Mouse (Mus musculus) spleen, postnatal 10 days (tissue): ENCODE results near the gene Mtmr2.
"Not testable (repeated sequence)": the region's sequence is repeated elsewhere in the genome, so short reads cannot be mapped to it uniquely, and the experiment has no call there.

Experiments
- DNase-seq, 2 experiments: peaks; one replicate each; pipeline ENCODE4 v3.0.0; 2021 to 2022; ENCODE audit warnings: low spot score in 2 of 2

Mtmr2 gene

GRCm38 (mm10) chr9:13748404-13748797 is at the start of gene Mtmr2:
Gene Mtmr2, plus strand, starts transcription at chr9:13748410.
- DNase-seq: no peak

- DNase-seq: no peak
Observed at GRCm38 (mm10) chr9:13699061-13699780, 49.0 kb upstream of the Mtmr2 start.

- no peak for DNase-seq
Observed at GRCm38 (mm10) chr9:13699781-13700116, 48.5 kb upstream of the Mtmr2 start.

GRCm38 (mm10) chr9:13701773-13702172 is 46.4 kb upstream of the Mtmr2 start:
- no peak for DNase-seq

- no peak for DNase-seq
Observed at GRCm38 (mm10) chr9:13703100-13703499, 45.1 kb upstream of the Mtmr2 start.

- no peak for DNase-seq
Observed at GRCm38 (mm10) chr9:13704917-13705316, 43.3 kb upstream of the Mtmr2 start.

- DNase-seq: no peak
Observed at GRCm38 (mm10) chr9:13707066-13707555, 41.1 kb upstream of the Mtmr2 start.

- DNase-seq: no peak
Observed at GRCm38 (mm10) chr9:13709436-13709835, 38.8 kb upstream of the Mtmr2 start.

- DNase-seq: not testable (repeated sequence)
Observed at GRCm38 (mm10) chr9:13715891-13716290, 32.3 kb upstream of the Mtmr2 start.

GRCm38 (mm10) chr9:13716316-13717099 is 31.7 kb upstream of the Mtmr2 start:
- DNase-seq: peak; percentile 27 to 75

- peak; percentile 94 to 97 for DNase-seq
Observed at GRCm38 (mm10) chr9:13748798-13749674, 826 bp downstream of the Mtmr2 start.

- DNase-seq: no peak
Observed at GRCm38 (mm10) chr9:13749675-13749998, 1.4 kb downstream of the Mtmr2 start.

GRCm38 (mm10) chr9:13752543-13752942 is 4.3 kb downstream of the Mtmr2 start:
- no peak for DNase-seq

GRCm38 (mm10) chr9:13760430-13760829 is 12.2 kb downstream of the Mtmr2 start:
- DNase-seq: no peak

GRCm38 (mm10) chr9:13765624-13766023 is 17.4 kb downstream of the Mtmr2 start:
- DNase-seq: no peak

- no peak for DNase-seq
Observed at GRCm38 (mm10) chr9:13766570-13766969, 18.4 kb downstream of the Mtmr2 start.

- no peak for DNase-seq
Observed at GRCm38 (mm10) chr9:13774732-13775131, 26.5 kb downstream of the Mtmr2 start.

- no peak for DNase-seq
Observed at GRCm38 (mm10) chr9:13781985-13782384, 33.8 kb downstream of the Mtmr2 start.

GRCm38 (mm10) chr9:13790864-13791263 is 42.7 kb downstream of the Mtmr2 start:
- DNase-seq: not testable (repeated sequence)

GRCm38 (mm10) chr9:13794302-13794701 is 46.1 kb downstream of the Mtmr2 start:
- no peak for DNase-seq

- DNase-seq: no peak
Observed at GRCm38 (mm10) chr9:13794756-13795155, 46.5 kb downstream of the Mtmr2 start.

- DNase-seq: no peak
Observed at GRCm38 (mm10) chr9:13804480-13804879, 56.3 kb downstream of the Mtmr2 start.
